Mouse (Mus musculus) lung, adult 2 months (tissue): ENCODE data around the gene Hoxa10.

Source experiments
- CTCF ChIP-seq: fragments of 200-500 bp; IDR thresholded peaks from 2 replicates; pipeline ENCODE4 v1.5.1; 2011; ENCODE audit warnings: mild to moderate bottlenecking, low read length, control low read depth; ENCODE audit not compliant: insufficient read depth
- POLR2A ChIP-seq: fragments of 200-500 bp; IDR thresholded peaks from 2 replicates; pipeline ENCODE4 v1.6.1; 2011; ENCODE audit warnings: low read depth, mild to moderate bottlenecking, control low read depth, low read length, borderline replicate concordance; ENCODE audit errors: extremely low read depth

DNA sequence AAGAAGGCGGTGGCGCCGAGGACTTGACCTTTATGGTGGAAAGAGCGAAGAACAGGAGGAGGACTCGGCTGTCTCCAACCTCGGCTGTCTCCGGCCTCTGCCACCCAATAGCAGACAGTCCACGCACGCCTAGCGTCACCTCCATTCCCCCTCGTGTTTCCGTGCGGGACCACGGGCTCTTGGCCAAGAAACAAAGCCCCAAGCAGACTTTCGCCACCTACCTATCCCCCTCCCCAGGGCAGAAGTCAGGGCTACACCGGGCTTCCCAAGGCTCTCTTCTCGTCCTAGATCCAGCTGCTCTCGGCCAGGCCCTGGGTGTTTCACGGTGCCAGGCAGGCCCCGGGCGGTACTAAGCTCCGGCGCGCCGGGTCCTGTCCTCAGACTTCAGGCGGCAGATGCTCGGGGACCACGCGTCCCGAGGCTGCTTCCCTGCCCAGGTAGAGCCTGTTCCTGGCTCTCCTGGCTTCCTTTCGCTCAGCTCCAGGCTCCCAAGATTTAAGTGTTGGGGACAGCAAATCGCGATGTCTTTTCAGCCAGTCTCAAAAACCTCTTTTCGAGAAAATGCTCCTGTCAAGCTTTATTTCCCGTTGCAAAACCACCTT, 12.2 kb upstream of the Hoxa10 start:
- TF ChIP-seq CTCF, result no peak
- TF ChIP-seq POLR2A, result no peak
